Mouse (Mus musculus): ENCODE data around the gene Gm5148. TPM values are rescaled to one million over a fixed set of nuclear protein-coding genes. Genes with fewer than 3 reads are reported as not detected.

Gene Gm5148
- polyA plus RNA-seq, 1 experiment = 17.5 TPM

GRCm38 (mm10) chr3:37735166-37735565 is 10.9 kb upstream of the Gm5148 start:
- TF ChIP-seq POLR2A (IDR thresholded peaks at IDR 0.05; ENCODE audit: borderline replicate concordance, insufficient read depth, low read length) = no peak
- no peak for TF ChIP-seq CTCF (IDR thresholded peaks at IDR 0.05; ENCODE audit: borderline replicate concordance, insufficient read depth, low read depth, low read length)
- Histone ChIP-seq H3K4me1 (ENCODE audit: control insufficient read depth, insufficient read depth, low read length) (no peaks in the 10 kb centered on the region), H3K27me3 (ENCODE audit: control insufficient read depth, insufficient read depth, low read length) (no peaks in the 10 kb centered on the region), H3K27ac (ENCODE audit: insufficient read depth, low read length) (no peak overlapping the region), H3K4me3 (replicated peaks; ENCODE audit: insufficient read depth, low read depth, low read length) (no peak overlapping the region)
- 80% methylated on average over 6 of the region's 6 CpGs for WGBS
- no peak for DNase-seq

DNA sequence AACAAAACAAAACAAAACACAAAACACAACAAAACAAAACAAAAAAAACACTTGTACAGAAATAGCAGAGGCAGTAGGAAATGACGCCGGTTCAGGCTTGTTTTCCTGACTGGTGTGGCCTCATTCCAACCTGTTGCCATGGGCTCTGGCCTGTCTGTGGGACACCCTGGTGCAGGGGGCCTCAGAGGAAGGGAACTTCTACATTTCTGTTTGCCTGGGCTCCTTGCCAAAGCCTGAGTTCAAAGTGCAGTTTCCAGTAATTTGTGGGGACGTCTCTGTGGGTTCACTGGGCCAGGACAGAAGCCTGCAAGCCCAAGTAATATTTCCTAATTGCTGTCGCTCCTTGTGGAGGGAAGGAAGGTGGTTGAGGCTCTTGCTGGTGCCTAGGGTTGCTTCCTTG is 4.9 kb upstream of the Gm5148 start:
- Histone ChIP-seq H3K27me3 (ENCODE audit: control insufficient read depth, insufficient read depth, low read length) (no peaks in the 10 kb centered on the region), H3K4me3 (replicated peaks; ENCODE audit: insufficient read depth, low read depth, low read length) (no peak overlapping the region), H3K4me1 (ENCODE audit: control insufficient read depth, insufficient read depth, low read length) (peaks cover 4% of the 10 kb centered on the region; the same call in 1 of the 2 replicates), H3K27ac (ENCODE audit: insufficient read depth, low read length) (no peak overlapping the region)
- no peak for TF ChIP-seq CTCF (IDR thresholded peaks at IDR 0.05; ENCODE audit: borderline replicate concordance, insufficient read depth, low read depth, low read length)
- TF ChIP-seq POLR2A (IDR thresholded peaks at IDR 0.05; ENCODE audit: borderline replicate concordance, insufficient read depth, low read length) = no peak
- peak in 1 of 2 experiments; percentile 28 for DNase-seq
- 40% methylated on average over 4 of the region's 4 CpGs for WGBS

DNA sequence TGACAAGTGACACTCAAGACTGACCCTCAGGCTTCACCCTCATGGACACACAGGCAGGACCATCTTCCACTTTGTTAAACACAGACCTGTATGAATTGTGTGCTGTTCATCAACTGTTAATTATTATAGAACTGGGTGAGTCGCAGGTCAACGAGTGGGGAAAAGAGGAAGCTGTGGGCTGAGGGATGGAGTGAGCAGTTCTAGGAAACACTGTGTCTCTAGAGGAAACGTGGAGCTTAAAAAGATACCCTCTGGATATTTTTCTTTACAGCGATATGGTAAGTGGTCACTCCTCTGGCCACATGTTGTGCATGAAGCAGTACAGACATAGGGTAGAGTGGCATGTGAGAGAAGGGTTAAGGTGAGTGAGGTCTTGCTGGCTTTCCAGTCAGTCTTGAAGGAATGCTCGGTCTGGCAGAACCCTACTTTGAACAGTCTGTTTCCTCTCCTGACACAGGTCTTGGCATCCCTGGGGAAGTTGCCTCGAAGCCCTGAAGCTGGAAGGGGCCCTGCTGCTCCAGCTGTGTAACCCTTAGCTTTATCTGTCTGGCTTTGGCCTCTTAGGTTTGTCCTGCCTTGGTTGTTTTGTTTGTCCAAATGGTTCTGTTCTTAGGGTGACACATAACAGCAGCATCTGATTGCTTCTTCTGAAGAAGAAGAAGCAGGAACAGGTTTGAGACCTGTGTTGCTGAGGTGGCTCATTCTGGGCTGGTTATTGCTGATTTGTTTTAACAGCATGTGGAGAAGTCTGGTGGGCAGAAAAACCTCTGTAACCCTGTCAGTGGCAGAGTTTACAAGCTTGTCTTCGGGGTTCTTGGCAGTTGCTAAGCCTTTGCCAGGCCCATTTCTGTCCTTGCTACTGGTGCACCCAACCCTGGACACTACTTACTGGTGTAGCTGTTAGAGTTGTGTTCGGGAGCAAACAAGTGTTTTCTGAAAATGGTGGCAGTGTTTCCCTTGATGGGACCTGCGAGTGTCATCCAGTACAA is 4.1 kb upstream of the Gm5148 start:
- Histone ChIP-seq H3K27ac (ENCODE audit: insufficient read depth, low read length) (no peak overlapping the region), H3K27me3 (ENCODE audit: control insufficient read depth, insufficient read depth, low read length) (no peaks in the 10 kb centered on the region), H3K4me1 (ENCODE audit: control insufficient read depth, insufficient read depth, low read length) (peaks cover 4% of the 10 kb centered on the region; the same call in 1 of the 2 replicates), H3K4me3 (replicated peaks; ENCODE audit: insufficient read depth, low read depth, low read length) (no peak overlapping the region)
- WGBS = 74% methylated on average over 9 of the region's 9 CpGs
- TF ChIP-seq POLR2A (IDR thresholded peaks at IDR 0.05; ENCODE audit: borderline replicate concordance, insufficient read depth, low read length) = no peak
- no peak for DNase-seq

- H3K27ac ChIP-seq (ENCODE audit: insufficient read depth, low read length) = no peak overlapping the region
- H3K4me1 ChIP-seq (ENCODE audit: control insufficient read depth, insufficient read depth, low read length) = peaks cover 4% of the 10 kb centered on the region; the same call in 1 of the 2 replicates
- 86% methylated on average over 5 of the region's 5 CpGs for WGBS
- no peaks in the 10 kb centered on the region for H3K27me3 ChIP-seq (ENCODE audit: control insufficient read depth, insufficient read depth, low read length)
- no peak for TF ChIP-seq CTCF (IDR thresholded peaks at IDR 0.05; ENCODE audit: borderline replicate concordance, insufficient read depth, low read depth, low read length)
- TF ChIP-seq POLR2A (IDR thresholded peaks at IDR 0.05; ENCODE audit: borderline replicate concordance, insufficient read depth, low read length) = no peak
- H3K4me3 ChIP-seq (replicated peaks; ENCODE audit: insufficient read depth, low read depth, low read length) = no peak overlapping the region
- no peak for DNase-seq
Observed at GRCm38 (mm10) chr3:37727392-37727791, 3.1 kb upstream of the Gm5148 start.

DNA sequence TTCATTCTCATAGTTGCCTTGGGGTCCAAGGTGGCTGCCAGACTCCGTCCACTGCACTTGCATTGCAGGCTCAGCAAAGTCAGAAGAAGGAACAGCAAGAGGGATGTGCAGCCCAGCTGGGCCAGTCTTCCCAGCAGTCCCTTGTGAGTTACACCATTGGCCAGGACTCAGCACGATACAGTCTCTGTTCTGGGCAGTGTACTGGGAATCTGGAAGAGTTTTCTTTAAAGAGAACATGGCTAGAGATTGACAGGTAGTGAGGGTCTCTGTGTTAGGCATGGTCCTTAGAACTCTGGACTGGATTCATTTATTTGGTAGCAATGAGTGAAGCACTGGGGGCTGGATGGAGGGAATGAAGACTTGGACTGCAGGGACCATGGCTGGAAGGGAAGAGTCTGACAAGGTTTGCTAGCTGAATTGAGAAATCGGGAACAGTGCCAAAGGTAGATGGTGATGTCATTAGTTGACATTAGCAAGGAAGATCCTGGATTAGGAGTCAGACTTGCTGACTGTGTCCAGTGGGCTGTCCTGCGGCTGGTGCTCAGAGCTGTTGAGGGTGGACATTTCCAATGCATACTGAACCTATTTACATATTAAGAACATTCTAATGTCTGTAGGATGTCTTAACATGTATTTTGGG is 2.3 kb upstream of the Gm5148 start:
- peaks cover 4% of the 10 kb centered on the region; the same call in 1 of the 2 replicates for H3K4me1 ChIP-seq (ENCODE audit: control insufficient read depth, insufficient read depth, low read length)
- H3K4me3 ChIP-seq (replicated peaks; ENCODE audit: insufficient read depth, low read depth, low read length) = no peak overlapping the region
- WGBS = 74% methylated on average over 4 of the region's 4 CpGs
- H3K27me3 ChIP-seq (ENCODE audit: control insufficient read depth, insufficient read depth, low read length) = no peaks in the 10 kb centered on the region
- no peak overlapping the region for H3K27ac ChIP-seq (ENCODE audit: insufficient read depth, low read length)
- TF ChIP-seq POLR2A (IDR thresholded peaks at IDR 0.05; ENCODE audit: borderline replicate concordance, insufficient read depth, low read length) = no peak
- no peak for TF ChIP-seq CTCF (IDR thresholded peaks at IDR 0.05; ENCODE audit: borderline replicate concordance, insufficient read depth, low read depth, low read length)
- no peak for DNase-seq

DNA sequence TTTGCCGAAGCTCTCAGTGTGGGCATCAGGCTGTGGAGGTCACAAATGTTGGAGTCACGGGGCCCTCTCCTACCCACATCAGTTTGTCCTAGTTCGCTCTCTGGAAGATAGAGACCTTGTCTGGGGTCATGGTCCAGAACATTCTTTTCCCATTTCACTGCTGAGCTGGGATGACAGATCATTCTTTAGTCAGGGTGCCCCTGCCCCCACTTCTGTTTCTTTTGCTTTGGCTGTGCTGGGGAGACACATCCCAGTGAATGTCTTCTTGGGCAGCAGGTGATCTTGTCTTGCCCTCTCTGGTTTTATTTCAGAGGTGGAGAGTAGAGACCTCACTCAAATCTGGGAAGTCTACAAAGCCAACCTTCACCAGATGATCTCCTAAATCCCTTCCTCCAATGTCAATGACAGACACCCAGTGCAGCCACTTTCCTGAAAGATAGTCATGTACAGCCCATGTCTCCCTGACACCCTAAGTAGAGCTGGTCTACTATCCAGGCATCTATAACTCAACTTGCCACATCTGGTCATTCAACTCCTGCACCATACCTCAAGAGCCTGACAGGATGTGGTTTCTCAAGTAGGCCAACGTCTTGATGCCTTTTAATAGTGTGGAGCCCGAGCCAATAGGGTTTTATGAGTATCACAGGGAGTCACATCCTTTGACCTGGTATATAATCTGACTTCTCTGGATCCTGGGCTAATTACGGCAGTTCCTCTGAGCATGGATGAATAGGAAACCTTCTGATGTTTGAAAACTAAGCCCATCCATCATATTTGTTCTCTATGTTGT is 851 bp upstream of the Gm5148 start:
- no peak for DNase-seq
- TF ChIP-seq POLR2A (IDR thresholded peaks at IDR 0.05; ENCODE audit: borderline replicate concordance, insufficient read depth, low read length) (no peak), CTCF (IDR thresholded peaks at IDR 0.05; ENCODE audit: borderline replicate concordance, insufficient read depth, low read depth, low read length) (no peak)
- Histone ChIP-seq H3K27ac (ENCODE audit: insufficient read depth, low read length) (peak overlapping the region; percentile 31), H3K4me3 (replicated peaks; ENCODE audit: insufficient read depth, low read depth, low read length) (peak overlapping the region; percentile 79), H3K4me1 (ENCODE audit: control insufficient read depth, insufficient read depth, low read length) (peaks cover 4% of the 10 kb centered on the region; the same call in 1 of the 2 replicates), H3K27me3 (ENCODE audit: control insufficient read depth, insufficient read depth, low read length) (no peaks in the 10 kb centered on the region)
- 91% methylated on average over 6 of the region's 6 CpGs for WGBS

DNA sequence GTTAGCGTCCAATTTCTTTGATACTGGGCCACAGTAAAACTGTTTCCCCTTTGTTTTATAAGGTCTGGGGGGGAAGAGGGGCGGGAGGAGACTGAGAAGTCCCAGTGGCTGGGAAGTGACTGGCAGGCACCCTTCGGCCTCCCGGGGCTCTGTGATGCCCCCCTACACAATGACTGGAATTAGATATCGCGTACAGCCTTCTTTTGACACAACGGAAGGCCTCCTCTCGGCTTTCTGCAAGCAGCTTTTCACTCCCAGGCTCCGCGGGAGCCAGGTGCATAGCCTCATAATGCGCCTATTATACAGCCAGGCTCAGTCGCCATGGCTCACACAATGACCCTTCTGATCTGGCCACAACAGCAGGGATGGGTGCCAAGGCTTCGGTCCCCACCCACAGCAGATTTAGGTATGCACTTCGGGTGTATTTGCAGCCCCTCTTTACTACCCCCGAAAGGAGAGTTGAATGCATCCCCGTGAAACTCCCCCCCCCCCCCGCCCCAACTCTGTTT is 574 bp downstream of the Gm5148 start:
- H3K27ac ChIP-seq (ENCODE audit: insufficient read depth, low read length) = peak overlapping the region; percentile 46
- no peaks in the 10 kb centered on the region for H3K27me3 ChIP-seq (ENCODE audit: control insufficient read depth, insufficient read depth, low read length)
- 2% methylated on average over 17 of the region's 17 CpGs for WGBS

More for the DNA sequence above, 574 bp downstream of the Gm5148 start:
- TF ChIP-seq POLR2A (IDR thresholded peaks at IDR 0.05; ENCODE audit: borderline replicate concordance, insufficient read depth, low read length) (no peak), CTCF (IDR thresholded peaks at IDR 0.05; ENCODE audit: borderline replicate concordance, insufficient read depth, low read depth, low read length) (no peak)
- no peak for DNase-seq
- peak overlapping the region; percentile 79 for H3K4me3 ChIP-seq (replicated peaks; ENCODE audit: insufficient read depth, low read depth, low read length)
- H3K4me1 ChIP-seq (ENCODE audit: control insufficient read depth, insufficient read depth, low read length) = peaks cover 4% of the 10 kb centered on the region; the same call in 1 of the 2 replicates

Data from cerebellum, adult 2 months (tissue).